Mouse (Mus musculus): ENCODE results near the gene Slc31a1.

DNA sequence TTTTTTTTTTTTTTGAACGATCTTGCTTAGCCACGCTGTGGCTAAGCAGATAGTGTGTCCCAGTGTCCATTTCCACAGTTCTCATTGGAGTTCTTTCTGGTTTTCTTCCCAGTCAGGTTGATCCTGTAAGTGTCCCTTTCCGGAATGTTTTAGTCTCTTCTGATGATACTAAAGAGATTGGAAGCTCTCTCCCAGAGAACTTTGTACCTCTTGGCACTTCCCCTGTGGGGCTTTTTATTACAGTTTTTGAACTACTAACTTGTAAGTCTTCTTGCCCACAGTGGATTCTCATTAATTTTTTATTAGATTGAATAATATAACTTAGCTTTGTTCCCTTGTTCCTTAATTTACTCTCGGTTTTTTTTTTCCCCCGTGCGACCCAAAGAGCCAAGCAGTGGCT lies 1.0 kb downstream of the Slc31a1 start:
- TF ChIP-seq CTCF (IDR thresholded peaks at IDR 0.05; ENCODE audit: borderline replicate concordance, insufficient read depth, low read depth, low read length): no peak
- no peak for TF ChIP-seq POLR2A (IDR thresholded peaks at IDR 0.05; ENCODE audit: borderline replicate concordance, insufficient read depth, low read length)
